Mouse (Mus musculus): Measurements from ENCODE around the gene Usp21. TPM values are rescaled to one million over a fixed set of nuclear protein-coding genes. Genes with fewer than 3 reads are reported as not detected.

Usp21 gene
- polyA plus RNA-seq, 1 experiment = not detected

DNA sequence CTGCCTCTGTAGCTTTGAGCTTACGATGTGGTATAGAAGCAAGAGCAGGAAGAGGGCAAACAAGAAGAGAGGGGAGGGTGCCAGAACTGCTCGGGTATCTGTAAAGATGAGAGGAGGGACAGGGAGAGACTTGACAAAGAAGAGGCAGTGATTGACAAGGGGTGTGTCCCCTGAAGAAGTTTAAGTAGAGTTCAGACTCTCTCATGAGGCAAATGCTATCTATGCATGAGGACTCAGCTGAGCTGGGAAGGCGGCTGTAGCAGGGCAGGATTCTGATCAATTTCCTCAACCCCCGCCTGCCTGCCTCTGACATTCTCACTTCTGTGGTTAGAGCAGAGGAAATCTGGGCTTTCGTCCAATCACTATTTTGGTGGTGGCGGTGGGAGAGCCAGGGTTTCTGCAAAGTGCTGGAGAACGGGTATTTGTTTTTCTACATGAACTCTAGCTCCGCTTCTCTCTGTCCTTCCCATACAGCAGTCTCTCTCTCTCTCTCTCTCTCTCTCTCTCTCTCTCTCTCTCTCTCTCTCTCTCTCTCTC lies 25.1 kb downstream of the Usp21 start:
- TF ChIP-seq CTCF (IDR thresholded peaks at IDR 0.05; ENCODE audit: insufficient read depth, low read depth, low read length) (no peak), POLR2A (IDR thresholded peaks at IDR 0.05; ENCODE audit: insufficient read depth, low read depth, low read length) (no peak)
- H3K27ac ChIP-seq (ENCODE audit: insufficient read depth, low read depth, low read length) = peak overlapping the region; percentile 93
- WGBS = 2% methylated on average over 8 of the region's 8 CpGs
- H3K4me1 ChIP-seq (ENCODE audit: control insufficient read depth, insufficient read depth, low read length) = peaks cover 7% of the 10 kb centered on the region
- H3K4me3 ChIP-seq (ENCODE audit: insufficient read depth, low read depth, low read length) = peak overlapping the region; percentile 33

DNA sequence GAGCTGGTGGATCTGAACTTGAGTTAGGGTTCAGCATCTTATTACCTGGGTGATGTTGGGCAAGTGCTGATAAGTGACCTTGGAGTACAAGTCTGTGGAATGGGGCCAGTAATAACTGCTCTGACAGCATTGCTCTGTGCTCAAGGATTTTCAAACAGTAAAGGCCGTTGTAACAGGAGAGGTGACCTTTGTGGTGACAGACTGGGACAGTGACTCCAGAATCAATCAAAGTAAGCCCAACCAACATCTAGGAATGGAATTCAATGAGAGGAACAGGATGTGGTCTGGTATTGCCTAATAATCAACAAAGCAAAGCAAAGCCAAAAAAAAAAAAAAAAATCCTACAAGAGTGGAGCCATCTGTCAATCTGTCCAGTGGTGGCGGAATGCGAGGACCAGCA lies 27.5 kb downstream of the Usp21 start:
- 93% methylated on average over 3 of the region's 3 CpGs for WGBS
- Histone ChIP-seq H3K4me1 (ENCODE audit: control insufficient read depth, insufficient read depth, low read length) (peaks cover 7% of the 10 kb centered on the region), H3K4me3 (ENCODE audit: insufficient read depth, low read depth, low read length) (no peak overlapping the region), H3K27ac (ENCODE audit: insufficient read depth, low read depth, low read length) (no peak overlapping the region)
- TF ChIP-seq CTCF (IDR thresholded peaks at IDR 0.05; ENCODE audit: insufficient read depth, low read depth, low read length) (no peak), POLR2A (IDR thresholded peaks at IDR 0.05; ENCODE audit: insufficient read depth, low read depth, low read length) (no peak)

DNA sequence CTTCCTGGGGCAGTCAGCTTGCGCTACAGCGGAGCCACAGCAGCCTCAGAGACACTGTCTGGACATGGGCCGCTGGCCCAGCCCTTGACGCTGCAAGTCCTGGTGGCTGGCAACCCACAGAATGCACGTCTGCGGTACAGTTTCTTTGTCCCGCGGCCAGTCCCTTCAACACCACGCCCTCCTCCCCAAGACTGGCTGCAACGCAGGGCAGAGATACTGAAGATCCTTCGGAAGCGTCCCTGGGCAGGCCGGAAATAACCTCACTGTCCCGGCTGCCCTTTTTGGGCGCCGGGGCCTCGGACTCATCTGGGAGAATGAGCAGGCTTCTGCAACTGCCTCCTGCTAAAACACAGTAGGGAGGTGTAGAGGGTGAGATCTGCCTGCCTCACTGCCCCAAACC lies 28.9 kb downstream of the Usp21 start:
- Histone ChIP-seq H3K4me1 (ENCODE audit: control insufficient read depth, insufficient read depth, low read length) (peaks cover 7% of the 10 kb centered on the region), H3K4me3 (ENCODE audit: insufficient read depth, low read depth, low read length) (no peak overlapping the region), H3K27ac (ENCODE audit: insufficient read depth, low read depth, low read length) (no peak overlapping the region)
- 87% methylated on average over 17 of the region's 17 CpGs for WGBS
- TF ChIP-seq POLR2A (IDR thresholded peaks at IDR 0.05; ENCODE audit: insufficient read depth, low read depth, low read length) (no peak), CTCF (IDR thresholded peaks at IDR 0.05; ENCODE audit: insufficient read depth, low read depth, low read length) (no peak)

DNA sequence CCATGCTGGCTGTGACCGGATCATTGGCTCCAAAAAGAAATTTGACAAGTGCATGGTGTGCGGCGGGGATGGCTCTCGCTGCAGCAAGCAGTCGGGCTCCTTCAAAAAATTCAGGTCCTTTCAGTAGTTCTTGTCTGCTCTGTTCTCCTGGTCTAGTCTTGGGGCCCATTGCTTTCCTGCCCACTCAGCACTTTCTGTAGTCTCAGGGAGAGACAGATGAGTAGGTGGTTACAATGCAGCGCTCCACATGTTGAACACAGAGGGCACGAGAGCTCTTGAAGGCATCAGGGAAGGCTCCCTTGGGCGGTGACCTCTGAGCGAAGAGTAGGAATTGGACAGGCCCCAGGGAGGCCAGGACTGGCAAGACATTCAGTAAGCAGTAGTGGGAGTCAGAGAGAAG lies 30.0 kb downstream of the Usp21 start:
- Histone ChIP-seq H3K4me1 (ENCODE audit: control insufficient read depth, insufficient read depth, low read length) (peaks cover 9% of the 10 kb centered on the region), H3K27ac (ENCODE audit: insufficient read depth, low read depth, low read length) (no peak overlapping the region), H3K4me3 (ENCODE audit: insufficient read depth, low read depth, low read length) (no peak overlapping the region)
- 85% methylated on average over 9 of the region's 9 CpGs for whole genome bisulfite sequencing
- TF ChIP-seq POLR2A (IDR thresholded peaks at IDR 0.05; ENCODE audit: insufficient read depth, low read depth, low read length) (no peak), CTCF (IDR thresholded peaks at IDR 0.05; ENCODE audit: insufficient read depth, low read depth, low read length) (no peak)

DNA sequence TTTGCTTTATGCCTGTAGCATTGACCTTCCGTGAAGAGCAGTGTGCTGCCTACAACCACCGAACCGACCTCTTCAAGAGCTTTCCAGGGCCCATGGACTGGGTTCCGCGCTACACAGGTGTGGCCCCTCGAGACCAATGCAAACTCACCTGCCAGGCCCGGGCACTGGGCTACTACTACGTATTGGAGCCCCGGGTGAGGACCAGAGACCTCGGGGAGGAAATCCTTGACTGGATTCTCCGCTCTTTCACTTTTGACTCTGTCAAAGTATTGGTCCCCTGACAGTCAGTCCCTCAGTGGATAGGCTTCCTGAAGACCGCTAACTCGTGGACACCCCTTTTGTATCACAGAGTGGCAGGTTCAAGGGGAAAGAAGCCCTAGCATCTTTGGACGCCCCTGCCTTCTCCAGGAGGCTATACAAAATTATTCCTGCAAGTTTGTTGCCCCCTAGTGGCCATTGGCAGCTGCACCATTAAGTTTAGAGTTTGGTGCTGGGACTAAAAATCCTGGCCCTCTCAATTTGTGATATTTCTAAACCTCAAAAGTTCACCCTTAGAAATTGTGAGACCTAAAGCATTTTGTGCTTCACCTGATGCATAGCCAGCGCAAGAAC lies 30.7 kb downstream of the Usp21 start:
- H3K4me3 ChIP-seq (ENCODE audit: insufficient read depth, low read depth, low read length) = no peak overlapping the region
- TF ChIP-seq CTCF (IDR thresholded peaks at IDR 0.05; ENCODE audit: insufficient read depth, low read depth, low read length) = no peak
- TF ChIP-seq POLR2A (IDR thresholded peaks at IDR 0.05; ENCODE audit: insufficient read depth, low read depth, low read length) = no peak
- WGBS = 62% methylated on average over 15 of the region's 15 CpGs
- H3K4me1 ChIP-seq (ENCODE audit: control insufficient read depth, insufficient read depth, low read length) = peaks cover 13% of the 10 kb centered on the region
- no peak overlapping the region for H3K27ac ChIP-seq (ENCODE audit: insufficient read depth, low read depth, low read length)

DNA sequence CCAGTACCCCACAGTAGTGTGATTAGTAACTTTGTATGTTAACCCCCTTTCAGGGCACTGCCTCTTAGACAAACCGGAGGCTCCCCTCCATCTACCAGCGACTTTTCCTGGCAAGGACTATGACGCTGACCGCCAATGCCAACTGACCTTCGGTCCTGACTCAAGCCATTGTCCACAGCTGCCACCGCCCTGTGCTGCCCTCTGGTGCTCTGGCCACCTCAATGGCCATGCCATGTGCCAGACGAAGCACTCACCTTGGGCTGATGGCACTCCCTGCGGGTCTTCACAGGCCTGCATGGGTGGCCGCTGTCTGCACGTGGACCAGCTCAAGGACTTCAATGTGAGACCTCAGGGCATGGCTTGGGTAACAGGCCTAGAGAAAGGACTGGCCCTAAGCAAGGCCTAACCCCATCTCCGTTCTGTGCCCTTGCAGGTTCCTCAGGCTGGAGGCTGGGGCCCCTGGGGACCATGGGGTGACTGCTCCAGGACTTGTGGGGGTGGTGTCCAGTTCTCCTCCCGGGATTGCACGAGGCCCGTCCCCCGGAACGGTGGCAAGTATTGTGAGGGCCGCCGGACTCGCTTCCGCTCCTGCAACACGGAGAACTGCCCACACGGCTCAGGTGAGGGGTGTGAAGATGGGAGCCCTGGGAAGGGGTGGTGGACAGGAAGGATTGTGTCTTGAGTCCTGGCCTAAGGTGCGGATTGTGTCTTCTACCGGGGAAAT lies 31.5 kb downstream of the Usp21 start:
- TF ChIP-seq CTCF (IDR thresholded peaks at IDR 0.05; ENCODE audit: insufficient read depth, low read depth, low read length) = 0 out of 2 replicates have a peak, but pooled peaks have one; percentile 8
- no peak for TF ChIP-seq POLR2A (IDR thresholded peaks at IDR 0.05; ENCODE audit: insufficient read depth, low read depth, low read length)
- 90% methylated on average over 24 of the region's 24 CpGs for WGBS

DNA sequence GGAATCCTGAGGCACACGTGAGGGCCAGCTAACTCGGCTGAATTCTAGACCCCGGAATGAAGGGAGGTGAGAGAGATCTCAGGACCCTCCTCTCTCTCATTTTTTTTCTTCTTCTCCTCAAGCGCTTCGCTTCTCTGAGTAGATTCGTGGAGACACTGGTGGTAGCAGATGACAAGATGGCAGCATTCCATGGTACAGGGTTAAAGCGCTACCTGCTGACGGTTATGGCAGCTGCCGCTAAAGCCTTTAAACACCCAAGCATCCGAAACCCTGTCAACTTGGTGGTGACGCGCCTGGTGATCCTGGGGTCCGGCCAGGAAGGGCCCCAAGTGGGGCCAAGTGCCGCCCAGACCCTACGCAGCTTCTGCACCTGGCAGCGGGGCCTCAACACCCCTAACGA lies 35.4 kb downstream of the Usp21 start:
- WGBS = 65% methylated on average over 17 of the region's 17 CpGs
- Histone ChIP-seq H3K27ac (ENCODE audit: insufficient read depth, low read depth, low read length) (peak overlapping the region; percentile 48; the same call in 1 of the 2 replicates), H3K4me1 (ENCODE audit: control insufficient read depth, insufficient read depth, low read length) (peaks cover 36% of the 10 kb centered on the region), H3K4me3 (ENCODE audit: insufficient read depth, low read depth, low read length) (no peak overlapping the region)
- TF ChIP-seq CTCF (IDR thresholded peaks at IDR 0.05; ENCODE audit: insufficient read depth, low read depth, low read length) = no peak
- TF ChIP-seq POLR2A (IDR thresholded peaks at IDR 0.05; ENCODE audit: insufficient read depth, low read depth, low read length) = no peak

More for the DNA sequence above, 31.5 kb downstream of the Usp21 start:
- no peak overlapping the region for H3K27ac ChIP-seq (ENCODE audit: insufficient read depth, low read depth, low read length)
- H3K4me1 ChIP-seq (ENCODE audit: control insufficient read depth, insufficient read depth, low read length) = peaks cover 21% of the 10 kb centered on the region
- no peak overlapping the region for H3K4me3 ChIP-seq (ENCODE audit: insufficient read depth, low read depth, low read length)

DNA sequence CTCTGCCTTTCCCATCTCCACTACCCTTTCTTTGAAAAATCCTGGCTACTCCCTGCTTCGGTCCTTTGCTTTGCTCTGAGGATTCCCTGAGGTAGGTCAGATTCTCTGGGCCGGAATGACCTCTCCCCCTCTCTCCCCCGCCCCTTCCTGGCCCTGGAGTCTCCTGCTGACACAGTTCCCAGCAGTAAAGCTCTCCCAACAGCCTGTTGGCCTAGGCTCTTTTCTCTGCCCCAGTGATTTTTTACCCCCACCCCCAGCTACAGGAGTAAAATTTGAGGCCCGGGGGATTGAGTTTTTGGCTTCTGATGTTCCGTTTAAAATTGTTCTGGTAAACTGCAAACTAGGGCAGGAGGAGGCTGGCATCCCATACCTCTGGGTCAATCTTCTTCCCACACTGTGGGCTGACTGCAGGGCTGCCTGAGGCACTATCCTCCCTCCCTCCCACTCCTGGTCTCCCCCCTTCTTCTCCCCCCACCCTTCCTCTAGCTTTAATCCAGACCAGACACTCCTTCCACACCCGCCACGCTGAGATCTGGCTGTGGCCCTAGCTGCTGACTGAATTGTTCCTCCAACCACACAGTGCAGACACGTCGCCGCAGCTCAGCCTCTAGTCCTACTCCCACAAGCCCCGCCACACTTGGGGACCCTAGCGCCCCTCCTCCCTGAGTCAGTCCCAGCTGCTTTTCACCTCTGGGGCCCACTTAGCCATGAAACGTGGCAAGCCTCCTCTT lies 36.0 kb downstream of the Usp21 start:
- TF ChIP-seq POLR2A (IDR thresholded peaks at IDR 0.05; ENCODE audit: insufficient read depth, low read depth, low read length) = no peak
- no peak for TF ChIP-seq CTCF (IDR thresholded peaks at IDR 0.05; ENCODE audit: insufficient read depth, low read depth, low read length)
- Histone ChIP-seq H3K4me3 (ENCODE audit: insufficient read depth, low read depth, low read length) (no peak overlapping the region), H3K27ac (ENCODE audit: insufficient read depth, low read depth, low read length) (peak overlapping the region; percentile 48; the same call in 1 of the 2 replicates)

More for the DNA sequence above, 36.0 kb downstream of the Usp21 start:
- 10% methylated on average over 13 of the region's 13 CpGs for WGBS
- H3K4me1 ChIP-seq (ENCODE audit: control insufficient read depth, insufficient read depth, low read length) = peaks cover 39% of the 10 kb centered on the region

Measured in olfactory bulb, adult 2 months (tissue).